ENCODE assay signal across 18 mouse cellular contexts in genomic region chr12:39979066-39979465, GRCm38 (mm10). TPM values are rescaled to one million over a fixed set of nuclear protein-coding genes. Genes with fewer than 3 reads are reported as not detected.
A peak's percentile ranks its signal among the peaks of the same experiment; 100 is the strongest.
DNase-seq lines count a peak whose midpoint lies in the region; ATAC-seq lines count a peak whose summit lies in the region.
"Had no signal": no experiment of that assay in that cellular context is flagged by ENCODE, and none has a peak within 500 bp of the region (broad histone marks: within the 10 kb centered on the region; RNA-seq: fewer than 3 reads in every experiment).

No protein-coding gene starts in this region.

- 93% methylated on average over 5 of the region's 5 CpGs for WGBS in hindbrain, embryonic 10.5 days

- H3K27me3 ChIP-seq in hindbrain, embryonic 10.5 days (ENCODE audit: insufficient read depth, poor library complexity, severe bottlenecking) = no peaks in the 10 kb centered on the region
- H3K27me3 ChIP-seq: hindbrain, embryonic 12.5 days; midbrain, embryonic 13.5 days had no signal

- no peak overlapping the region for H3K27ac ChIP-seq in hindbrain, embryonic 10.5 days
- H3K27ac ChIP-seq: forebrain, embryonic 12.5 days; hindbrain, embryonic 12.5 days; midbrain, embryonic 13.5 days had no signal

- no peaks in the 10 kb centered on the region for H3K9me3 ChIP-seq in hindbrain, embryonic 10.5 days
- H3K9me3 ChIP-seq: forebrain, embryonic 12.5 days; hindbrain, embryonic 12.5 days; midbrain, embryonic 13.5 days had no signal

- DNase-seq in left cerebral cortex, adult 11 months (ENCODE audit: low spot score) = peak; percentile 70
- no peak for DNase-seq in left cerebral cortex, postnatal 10 days (ENCODE audit: extremely low spot score in 1 of 2, low spot score in 2 of 2)
- DNase-seq in brain, adult 2 months (ENCODE audit: low read depth, low spot score) = peak; percentile 92
- DNase-seq in layer of hippocampus, adult 9-10 months (ENCODE audit: low spot score) = peak; percentile 68
- DNase-seq in left cerebral cortex, postnatal 36 days (ENCODE audit: low spot score in 2 of 2) = peak; percentile 54 to 60
- no peak for DNase-seq in hindbrain, embryonic 10.5 days (ENCODE audit: low spot score)
- DNase-seq: B cell, adult 2 months; cerebellum, adult 8-10 months; heart, postnatal 10 days; kidney, adult 2 months; kidney, postnatal 10 days; liver; thymus, postnatal 14 days had no signal

- ATAC-seq in CD4-positive, CD25-positive, alpha-beta regulatory T cell, adult 4 months = no peak
- ATAC-seq: lung, postnatal 0 days; midbrain, embryonic 13.5 days had no signal

- no peaks in the 10 kb centered on the region for H3K36me3 ChIP-seq in hindbrain, embryonic 10.5 days
- H3K36me3 ChIP-seq: forebrain, embryonic 12.5 days; hindbrain, embryonic 12.5 days; midbrain, embryonic 13.5 days had no signal

- no peak overlapping the region for H3K4me3 ChIP-seq in hindbrain, embryonic 10.5 days
- H3K4me3 ChIP-seq: forebrain, embryonic 12.5 days; hindbrain, embryonic 12.5 days; midbrain, embryonic 13.5 days had no signal

- intact Hi-C loops in left cerebral cortex, postnatal 10 days (cut with DNase I) = no loop called here
- intact Hi-C loops in left cerebral cortex, postnatal 36 days (cut with DNase I) = loop anchor here (5.0 kb wide), 1 partner anchor 58 kb away; the partner anchor contains the start of gene Arl4a

- peaks cover 23% of the 10 kb centered on the region for H3K4me1 ChIP-seq in hindbrain, embryonic 10.5 days (replicated peaks)

RNA-seq across cellular contexts. Expression of gene Arl4a, which starts 58.8 kb away (rescaled TPM):
- 10 to 100 TPM; 64.0 to 65.3 TPM for total RNA-seq in left cerebral cortex, postnatal 10 days (2021)
- 10 to 100 TPM; 51.2 to 51.3 TPM for total RNA-seq in left cerebral cortex, postnatal 36 days (2021)
- 10 to 100 TPM; 89.4 to 99.4 TPM for polyA plus RNA-seq in CD4-positive, CD25-positive, alpha-beta regulatory T cell, adult 4 months (2017; shearing (Covaris generic))
- polyA plus RNA-seq in hindbrain, embryonic 10.5 days (2016; fragmentation: Nextera tagmentation; extraction: Ambion mirVana) = 46.7 and 49.2 TPM in 2 replicates

Comparison
In these comparisons a context has a peak if more than half of its experiments do, and no peak if none do; other contexts are left out.
1. DNase-seq: peak in left cerebral cortex, adult 11 months (single experiment), brain, adult 2 months (single experiment), layer of hippocampus, adult 9-10 months (single experiment) and left cerebral cortex, postnatal 36 days (2 of 2); none in left cerebral cortex, postnatal 10 days (0 of 2) and hindbrain, embryonic 10.5 days (single experiment).